Mouse (Mus musculus) megakaryocyte-erythroid progenitor cell, adult 5-6 weeks (primary cell): ENCODE data around the gene Lrwd1. TPM values are rescaled to one million over a fixed set of nuclear protein-coding genes. Genes with fewer than 3 reads are reported as not detected.
"Not testable (repeated sequence)": the region's sequence is repeated elsewhere in the genome, so short reads cannot be mapped to it uniquely, and the experiment has no call there.

Experiments
- ATAC-seq: replicated peaks from 2 replicates; pipeline ENCODE4 v1.8.0; 2016; ENCODE audit warnings: mild to moderate bottlenecking, inconsistent platforms; ENCODE audit not compliant: severe bottlenecking, poor library complexity, low FRiP score, low TSS enrichment
- total RNA-seq, 2 experiments: library from RNA; stranded (forward) in 1 of 2; stranded (reverse) in 1 of 2; fragments of 200-1000, 215-1000 nt in 1 of 2; fragments of >200 nt in 1 of 2; fragmentation: Nextera tagmentation in 1 of 2; gene quantifications; 2 replicates each; pipeline ENCODE4 v1.2.3; 2014 to 2017

Gene Lrwd1
- 64.7 and 67.4 TPM in 2 replicates for total RNA-seq (2014; fragmentation: Nextera tagmentation)
- total RNA-seq (2017): 47.7 and 49.6 TPM in 2 replicates

- peak; percentile 85 for ATAC-seq
Measured at GRCm38 (mm10) chr5:136135571-136136291, at the start of gene Lrwd1, which contains the start of gene Alkbh4. TSS of gene Lrwd1 (minus strand) at chr5:136136074. TSS of gene Alkbh4 (plus strand) at chr5:136136146.

- no peak for ATAC-seq
Measured at GRCm38 (mm10) chr5:136183766-136184165, 47.9 kb upstream of the Lrwd1 start.

GRCm38 (mm10) chr5:136182830-136183229, 47.0 kb upstream of the Lrwd1 start:
- no peak for ATAC-seq

- no peak for ATAC-seq
Measured at GRCm38 (mm10) chr5:136182049-136182448, 46.2 kb upstream of the Lrwd1 start.

GRCm38 (mm10) chr5:136181197-136181596, 45.3 kb upstream of the Lrwd1 start:
- no peak for ATAC-seq

- peak; percentile 27; the same call in 1 of the 2 replicates for ATAC-seq
Measured at GRCm38 (mm10) chr5:136179594-136179993, 43.7 kb upstream of the Lrwd1 start.

- no peak for ATAC-seq
Measured at GRCm38 (mm10) chr5:136173606-136174463, 38.0 kb upstream of the Lrwd1 start.

- ATAC-seq: no peak
Measured at GRCm38 (mm10) chr5:136172939-136173338, 37.1 kb upstream of the Lrwd1 start.

GRCm38 (mm10) chr5:136171363-136172341, 35.8 kb upstream of the Lrwd1 start:
- ATAC-seq: peak; percentile 10; the same call in 1 of the 2 replicates

GRCm38 (mm10) chr5:136170512-136171362, 34.9 kb upstream of the Lrwd1 start, which contains the start of gene Orai2:
TSS of gene Orai2 (minus strand) at chr5:136170713.
- peak; percentile 67 for ATAC-seq

GRCm38 (mm10) chr5:136169626-136170511, 34.0 kb upstream of the Lrwd1 start:
- ATAC-seq: 0 out of 2 replicates have a peak, but pooled peaks have one; percentile 13

GRCm38 (mm10) chr5:136168071-136168470, 32.2 kb upstream of the Lrwd1 start:
- ATAC-seq: no peak

GRCm38 (mm10) chr5:136167296-136167695, 31.4 kb upstream of the Lrwd1 start:
- no peak for ATAC-seq

- ATAC-seq: 0 out of 2 replicates have a peak, but pooled peaks have one; percentile 46
Measured at GRCm38 (mm10) chr5:136165246-136165645, 29.4 kb upstream of the Lrwd1 start.

GRCm38 (mm10) chr5:136163807-136164474, 28.1 kb upstream of the Lrwd1 start:
- no peak for ATAC-seq

- ATAC-seq: not testable (repeated sequence)
Measured at GRCm38 (mm10) chr5:136160084-136160483, 24.2 kb upstream of the Lrwd1 start.

- no peak for ATAC-seq
Measured at GRCm38 (mm10) chr5:136155399-136155798, 19.5 kb upstream of the Lrwd1 start.
